Mouse (Mus musculus): ENCODE measurements around the gene Sec14l3.
"Not testable (repeated sequence)": the region's sequence is repeated elsewhere in the genome, so short reads cannot be mapped to it uniquely, and the experiment has no call there.

The Sec14l3 gene

DNA sequence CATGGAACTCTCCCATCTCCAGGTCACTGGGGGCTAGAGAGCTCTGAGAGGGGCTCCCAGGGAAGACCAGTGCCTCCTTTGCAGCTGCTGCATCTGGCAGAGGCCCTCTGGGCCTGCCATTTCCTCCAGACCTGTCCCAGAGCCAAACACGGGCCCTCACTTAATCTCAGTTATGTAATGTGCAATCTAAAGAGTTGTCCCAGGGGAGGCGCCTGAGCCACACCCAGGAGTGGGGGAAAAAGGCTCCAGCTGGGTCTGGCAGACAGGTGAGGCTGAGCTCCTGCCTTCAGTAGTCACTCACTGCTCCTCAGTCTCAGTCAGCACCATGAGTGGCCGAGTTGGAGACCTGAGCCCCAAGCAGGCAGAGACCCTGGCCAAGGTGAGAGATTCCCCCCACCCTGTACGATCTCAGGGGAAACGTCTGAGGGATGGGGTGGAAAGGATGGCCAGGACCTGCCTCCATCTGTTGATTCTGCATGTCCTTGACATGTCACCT is at the start of gene Sec14l3:
TSS of gene Sec14l3 (plus strand) at position 215 of the 496 bp plus-strand sequence.
- DNase-seq (ENCODE audit: low spot score) = no peak

DNA sequence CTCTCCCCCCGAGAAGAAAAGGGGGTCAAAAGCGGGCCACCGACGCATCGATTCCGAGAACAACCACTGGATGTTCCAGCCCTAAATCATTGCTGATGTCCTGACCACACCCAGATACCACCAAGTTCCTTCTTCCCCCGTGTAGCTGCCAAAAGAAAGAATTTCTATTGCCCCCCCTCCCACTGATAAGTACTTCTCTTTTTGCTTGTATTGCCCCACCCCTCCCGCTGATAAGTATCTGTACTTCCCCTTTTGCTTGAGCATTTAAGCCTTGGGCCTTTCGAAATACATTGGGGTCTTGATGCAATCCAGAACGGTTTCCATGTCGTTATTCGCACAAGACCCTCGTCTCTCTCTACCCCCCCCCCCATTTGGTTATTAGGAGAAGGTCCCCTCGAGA is 48.8 kb upstream of the Sec14l3 start:
- DNase-seq (ENCODE audit: low spot score) = not testable (repeated sequence)

DNA sequence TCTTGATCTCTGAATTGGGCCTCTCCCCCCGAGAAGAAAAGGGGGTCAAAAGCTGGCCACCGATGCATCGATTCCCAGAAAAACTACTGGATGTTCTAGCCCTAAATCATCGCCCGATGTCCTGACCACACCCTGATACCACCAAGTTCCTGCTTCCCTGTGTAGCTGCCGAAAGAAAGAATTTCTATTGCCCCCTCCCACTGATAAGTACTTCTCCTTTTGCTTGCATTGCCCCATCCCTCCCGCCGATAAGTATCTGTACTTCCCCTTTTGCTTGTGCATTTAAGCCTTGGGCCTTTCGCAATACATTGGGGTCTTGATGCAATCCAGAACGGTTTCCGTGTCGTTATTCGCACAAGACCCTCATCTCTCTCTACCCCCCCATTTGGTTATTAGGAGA is 42.5 kb upstream of the Sec14l3 start:
- not testable (repeated sequence) for DNase-seq (ENCODE audit: low spot score)

DNA sequence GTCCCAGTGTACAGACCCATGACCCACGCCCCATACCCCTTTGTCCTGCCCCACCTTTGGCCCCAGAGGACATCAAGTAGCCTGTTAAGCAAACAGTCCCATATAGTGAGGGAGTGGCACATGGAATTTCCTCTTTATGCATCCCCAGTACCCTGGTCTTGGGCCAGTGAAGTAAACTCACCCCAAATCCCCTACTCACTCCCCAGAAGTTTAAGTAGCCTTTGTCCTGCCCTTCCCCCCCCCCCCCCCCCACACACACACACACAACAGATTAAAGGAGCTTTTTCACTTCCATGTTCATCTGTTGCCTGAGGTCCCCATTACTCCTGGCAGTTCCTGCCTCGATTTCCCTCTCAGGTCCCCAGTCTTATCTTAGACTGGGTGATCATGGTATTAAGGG is 41.3 kb upstream of the Sec14l3 start:
- DNase-seq (ENCODE audit: low spot score) = no peak

DNA sequence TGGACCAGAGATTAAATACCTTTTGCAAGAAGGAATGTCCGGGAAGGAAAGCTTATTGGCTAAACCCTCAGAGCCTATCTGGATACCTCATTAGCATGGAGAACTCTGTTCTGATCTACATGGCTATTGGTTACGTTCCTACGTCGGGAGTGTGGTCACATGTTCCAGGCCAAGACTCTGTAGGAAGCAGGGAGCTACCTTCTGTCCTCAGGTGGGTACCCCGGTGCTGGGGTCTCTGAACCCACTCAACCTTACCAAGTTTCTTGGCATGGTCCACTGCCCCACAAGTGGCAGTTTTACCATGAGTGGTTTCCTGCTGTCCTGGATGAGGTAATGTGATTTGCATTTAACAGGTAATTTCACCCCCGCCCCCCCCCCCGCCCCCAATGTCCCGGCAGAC is 37.6 kb upstream of the Sec14l3 start:
- no peak for DNase-seq (ENCODE audit: low spot score)

DNA sequence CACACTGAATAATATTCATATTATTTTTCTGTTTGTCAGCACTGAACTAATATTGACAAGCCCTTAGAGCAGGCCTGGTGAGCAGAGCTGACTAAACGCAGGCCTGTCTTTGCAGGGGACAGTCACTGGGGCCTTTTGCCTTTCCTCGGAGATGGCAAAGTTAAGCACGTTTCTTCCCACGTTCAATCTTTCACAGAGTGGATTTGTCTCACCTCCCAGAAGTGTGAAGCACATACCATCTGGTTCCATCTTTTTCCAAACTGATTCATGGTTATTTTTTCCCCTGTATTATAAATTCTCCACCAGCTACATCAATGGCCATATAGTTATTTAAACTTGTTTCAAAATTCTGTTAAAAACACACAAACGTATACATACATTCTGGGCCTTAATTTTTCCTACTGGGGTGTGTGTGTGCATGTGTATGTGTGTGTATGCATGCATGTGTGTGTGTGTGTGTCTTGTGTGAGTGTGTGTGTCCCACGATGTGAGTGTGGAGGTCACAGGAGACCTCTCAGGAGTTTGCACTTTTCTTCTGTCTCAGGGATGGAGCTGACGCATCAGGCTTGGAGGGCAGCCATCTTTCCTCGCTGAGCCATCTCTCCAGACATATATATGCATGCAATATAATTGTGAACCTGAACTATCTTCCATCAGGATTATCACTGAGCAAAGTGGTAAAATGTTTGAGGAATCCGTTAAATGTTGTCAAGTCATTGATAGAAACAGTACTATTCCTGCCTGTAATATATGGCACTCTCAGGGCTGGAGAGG is 36.9 kb upstream of the Sec14l3 start:
- DNase-seq (ENCODE audit: low spot score) = no peak

DNA sequence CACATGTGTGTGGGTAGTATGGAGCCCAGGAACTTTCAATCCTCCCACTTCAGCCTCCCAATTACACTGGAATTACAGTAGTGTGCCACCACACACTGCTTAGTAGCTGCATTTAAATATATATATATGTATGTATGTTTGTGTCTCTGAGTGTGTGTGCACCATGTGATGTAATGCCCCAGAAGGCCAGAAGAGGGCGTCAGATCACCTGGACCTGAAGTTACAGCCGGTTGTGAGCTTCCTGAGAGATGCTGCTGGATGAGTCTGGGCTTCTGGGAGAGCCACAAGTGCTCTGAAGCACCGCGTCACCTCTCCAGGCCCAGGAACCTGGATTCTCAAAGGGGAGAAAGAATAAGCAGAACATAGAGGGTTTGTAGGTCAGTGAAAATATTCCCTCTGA is 35.3 kb upstream of the Sec14l3 start:
- no peak for DNase-seq (ENCODE audit: low spot score)

DNA sequence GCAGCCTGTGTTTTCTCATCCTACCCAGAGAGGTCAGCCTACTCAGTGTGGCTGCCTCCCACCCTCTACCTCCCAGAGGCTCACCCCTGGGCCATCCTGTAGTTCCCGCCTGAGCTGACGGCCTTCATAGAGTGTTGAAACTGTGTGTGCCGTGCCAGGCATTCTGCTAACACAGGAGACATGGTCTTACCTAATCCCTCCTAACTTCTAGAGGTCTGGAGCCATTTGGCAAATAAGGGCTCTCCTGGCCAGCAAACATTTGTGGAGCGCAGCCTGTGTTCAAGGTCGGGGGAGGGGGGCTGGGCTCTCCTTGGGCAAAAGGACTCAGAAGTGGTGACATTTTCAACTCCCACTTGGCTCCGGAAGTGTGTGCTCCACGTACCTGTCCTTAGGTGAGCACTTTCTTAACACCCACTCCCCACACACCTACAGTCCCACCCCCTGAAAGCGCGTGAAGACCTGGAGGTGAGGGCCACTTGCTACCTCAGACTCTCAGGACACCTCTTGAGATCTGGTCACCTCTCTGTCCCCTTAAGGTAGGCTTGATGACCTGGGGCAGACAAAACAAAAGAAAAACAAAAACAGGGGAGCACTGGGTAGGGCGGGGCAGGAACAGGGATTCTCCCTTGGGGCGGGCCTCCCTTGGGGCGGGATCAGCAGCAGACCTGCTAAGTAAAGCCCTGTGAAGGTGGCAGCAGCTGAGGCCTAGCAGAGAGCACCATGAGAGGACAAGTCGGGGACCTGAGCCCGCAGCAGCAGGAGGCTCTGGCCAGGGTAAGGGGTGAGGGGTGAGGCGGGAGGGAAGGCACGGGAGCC is 33.3 kb upstream of the Sec14l3 start, which contains the start of gene Sec14l4:
TSS of gene Sec14l4 (plus strand) at position 337 of the 816 bp plus-strand sequence.
- DNase-seq (ENCODE audit: low spot score) = no peak

DNA sequence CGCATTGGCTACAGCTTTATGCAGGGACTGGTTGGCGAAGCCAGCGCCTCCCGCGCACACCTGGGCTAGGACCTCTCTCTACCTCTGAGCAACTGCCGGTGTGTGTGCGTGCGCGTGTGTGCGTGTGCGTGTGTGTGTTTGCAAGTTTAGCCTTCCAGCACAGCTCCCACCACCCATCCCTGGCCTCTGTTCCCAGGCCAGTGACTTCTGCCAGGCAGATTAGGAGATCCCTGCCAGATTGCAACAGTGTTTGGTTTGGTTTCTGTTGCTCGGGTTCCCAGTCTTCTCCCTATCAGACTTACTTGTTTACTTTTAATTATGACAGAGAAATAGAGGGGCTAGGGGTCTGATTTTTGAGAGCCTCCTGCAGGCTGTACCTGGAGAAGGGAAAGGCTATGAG is 32.7 kb upstream of the Sec14l3 start:
- DNase-seq (ENCODE audit: low spot score) = no peak

DNA sequence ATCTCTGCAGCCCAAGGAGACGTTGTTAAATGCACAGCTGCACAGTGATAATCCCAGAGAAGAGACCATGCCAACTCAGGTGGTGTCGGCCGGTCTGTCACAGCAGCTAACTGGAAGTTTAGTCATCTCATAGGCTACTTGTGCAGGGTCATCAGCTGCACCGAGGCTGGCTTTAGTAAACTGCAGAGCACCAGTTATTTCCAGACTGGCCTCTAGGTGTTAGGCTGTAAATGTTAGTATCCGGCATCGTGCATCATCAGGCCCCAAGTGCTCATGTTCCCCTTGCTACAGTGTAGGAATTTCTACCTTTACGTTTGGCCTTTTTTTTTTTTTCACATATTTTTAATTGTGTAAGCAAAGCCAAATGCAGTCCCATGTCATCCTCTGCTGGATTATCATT is 31.2 kb upstream of the Sec14l3 start:
- no peak for DNase-seq (ENCODE audit: low spot score)

DNA sequence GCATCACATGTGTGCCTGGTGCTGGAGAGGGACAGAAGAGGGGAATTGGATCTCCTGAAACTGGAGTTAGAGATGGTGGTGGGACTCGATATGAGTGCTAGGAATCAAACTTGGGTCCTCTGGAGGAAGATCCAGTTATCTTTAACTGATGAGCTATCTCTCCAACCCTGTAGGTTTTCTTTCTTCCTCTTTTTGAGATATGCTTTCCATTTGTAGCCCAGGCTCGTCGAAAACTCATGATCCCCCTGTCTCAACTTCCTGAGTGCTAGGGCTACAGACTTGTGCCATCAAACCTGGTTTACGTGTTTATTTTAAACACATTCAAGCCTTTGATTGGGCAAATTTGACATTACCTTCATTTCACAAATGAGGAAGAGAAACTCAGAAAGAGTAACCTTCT is 30.5 kb upstream of the Sec14l3 start:
- DNase-seq (ENCODE audit: low spot score) = no peak

DNA sequence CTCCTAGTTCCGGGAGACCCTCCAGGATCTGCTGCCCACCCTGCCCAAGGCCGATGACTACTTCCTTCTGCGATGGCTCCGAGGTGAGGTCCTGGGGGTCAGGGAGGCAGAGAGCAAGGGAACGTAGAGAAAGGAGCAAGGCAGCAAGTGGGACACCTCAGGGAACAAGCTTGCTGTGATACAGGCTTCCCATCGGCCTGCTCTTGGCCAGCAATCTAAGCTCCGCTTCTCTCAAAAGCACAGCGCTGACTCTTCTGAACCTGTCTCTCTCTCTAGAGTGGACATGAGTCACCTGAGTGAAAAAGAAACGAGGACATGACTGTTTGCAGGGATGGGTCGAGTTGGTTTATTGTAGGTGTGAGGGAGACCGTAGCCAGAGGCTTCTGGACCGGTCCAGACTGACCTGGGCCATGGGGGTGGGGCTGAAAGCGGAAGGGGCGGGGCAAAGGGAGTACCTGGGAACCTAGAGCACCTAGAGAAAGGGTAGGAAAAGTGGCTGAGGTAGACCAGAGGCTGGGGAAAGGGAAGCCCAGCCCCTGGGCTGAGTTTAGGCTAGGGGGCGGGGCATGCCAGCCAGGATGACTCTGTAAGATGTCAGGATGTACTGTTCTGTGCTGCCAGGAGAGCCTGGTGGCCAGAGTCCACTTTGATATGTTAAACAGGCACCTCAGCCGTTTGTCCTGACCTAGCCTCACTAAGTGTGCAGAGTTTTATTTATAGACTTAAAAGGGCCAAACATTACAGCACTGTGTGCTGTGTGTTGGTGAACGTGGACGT is 29.3 kb upstream of the Sec14l3 start:
- DNase-seq (ENCODE audit: low spot score) = no peak

DNA sequence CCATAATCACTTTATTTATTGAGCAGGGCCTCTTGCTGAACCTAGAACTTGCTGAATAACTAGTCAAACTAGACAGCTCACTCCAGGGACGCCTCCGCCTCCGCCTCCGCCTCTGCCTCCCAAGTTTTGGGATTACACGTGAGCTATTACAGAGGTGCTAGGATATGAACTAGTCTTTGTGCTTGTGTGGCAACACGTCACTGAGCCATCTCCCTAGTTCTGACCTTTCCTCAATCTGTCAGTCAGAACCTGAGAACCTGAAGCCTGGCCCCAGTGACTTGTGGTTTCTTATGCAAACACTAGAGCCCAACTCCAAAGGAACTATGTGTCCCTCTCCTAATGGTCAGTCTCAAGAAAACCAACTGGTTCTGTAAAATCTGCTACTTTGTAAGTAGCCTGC is 28.7 kb upstream of the Sec14l3 start:
- DNase-seq (ENCODE audit: low spot score) = no peak

DNA sequence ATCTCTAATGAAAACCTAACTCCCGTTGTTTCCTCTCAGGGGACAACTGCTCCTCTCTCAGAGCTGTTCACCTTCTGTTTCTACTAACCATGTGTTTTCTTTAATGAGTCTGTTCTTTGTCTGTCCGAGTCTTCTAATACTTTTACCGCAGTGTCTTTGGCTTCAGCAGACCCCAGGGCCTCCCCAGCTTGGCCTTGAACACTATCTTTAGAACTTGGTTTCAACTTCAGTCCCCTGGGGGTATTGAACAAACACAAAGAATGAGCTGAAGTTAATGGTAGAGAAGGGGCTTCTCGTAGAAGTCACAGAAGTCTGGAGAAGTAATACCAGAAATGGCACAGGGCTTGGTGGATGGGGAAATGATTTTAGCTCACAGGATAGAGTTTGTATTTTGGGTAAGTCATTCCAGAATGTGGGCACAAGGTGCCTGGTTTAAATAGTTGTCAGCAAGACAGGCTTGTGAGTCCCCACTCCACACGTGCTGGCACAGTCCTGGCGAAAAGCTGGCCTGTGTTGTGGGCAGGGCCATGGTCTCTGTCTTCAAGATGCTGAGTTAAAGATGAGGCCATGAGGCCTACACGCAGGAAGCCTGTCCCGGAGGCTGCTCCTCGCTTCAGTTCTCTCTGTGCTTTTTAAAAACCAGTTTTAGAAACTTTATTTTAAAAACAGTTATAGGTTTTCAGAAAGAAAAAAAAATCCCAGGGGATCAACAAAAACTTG is 28.1 kb upstream of the Sec14l3 start:
- DNase-seq (ENCODE audit: low spot score) = no peak

DNA sequence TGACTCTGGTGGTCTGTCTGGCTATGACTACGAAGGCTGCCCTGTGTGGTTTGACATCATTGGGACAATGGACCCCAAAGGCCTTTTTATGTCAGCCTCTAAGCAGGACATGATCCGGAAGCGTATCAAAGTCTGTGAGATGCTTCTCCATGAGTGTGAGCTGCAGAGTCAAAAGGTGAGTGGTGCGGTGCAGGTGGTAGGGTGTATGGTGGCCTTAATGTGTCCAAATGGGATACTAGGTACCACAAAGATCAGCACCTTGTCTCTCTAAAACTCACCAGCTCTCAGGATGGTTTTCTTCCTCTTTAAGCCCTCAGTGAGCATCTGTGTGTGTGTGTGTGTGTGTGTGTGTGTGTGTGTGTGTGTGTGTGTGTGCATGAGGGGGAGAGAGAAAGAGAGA is 24.7 kb upstream of the Sec14l3 start:
- no peak for DNase-seq (ENCODE audit: low spot score)

DNA sequence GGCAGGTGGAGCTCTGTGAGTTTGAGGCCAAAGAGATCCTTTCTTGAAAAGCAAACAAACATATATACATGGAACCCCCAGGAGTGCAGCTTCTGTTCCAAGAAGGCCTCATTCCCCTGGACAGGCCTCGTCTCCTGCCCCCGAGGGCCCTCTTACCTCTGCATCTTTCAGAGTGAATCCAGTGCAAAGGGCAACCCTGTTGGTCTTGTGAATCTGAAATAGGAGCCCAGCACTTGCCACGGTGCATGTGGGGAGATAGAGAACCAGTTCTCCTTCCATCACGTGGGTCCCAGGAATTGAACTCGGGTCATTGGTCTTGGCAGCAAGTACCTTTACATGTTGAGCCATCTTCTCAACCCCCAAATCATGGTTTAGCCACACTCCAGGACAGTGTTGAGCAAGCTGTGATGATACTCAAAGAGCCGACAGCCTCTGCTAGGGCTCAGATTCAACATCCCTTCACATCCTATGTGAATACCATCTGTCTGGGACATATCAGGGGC is 23.5 kb upstream of the Sec14l3 start:
- no peak for DNase-seq (ENCODE audit: low spot score)

DNA sequence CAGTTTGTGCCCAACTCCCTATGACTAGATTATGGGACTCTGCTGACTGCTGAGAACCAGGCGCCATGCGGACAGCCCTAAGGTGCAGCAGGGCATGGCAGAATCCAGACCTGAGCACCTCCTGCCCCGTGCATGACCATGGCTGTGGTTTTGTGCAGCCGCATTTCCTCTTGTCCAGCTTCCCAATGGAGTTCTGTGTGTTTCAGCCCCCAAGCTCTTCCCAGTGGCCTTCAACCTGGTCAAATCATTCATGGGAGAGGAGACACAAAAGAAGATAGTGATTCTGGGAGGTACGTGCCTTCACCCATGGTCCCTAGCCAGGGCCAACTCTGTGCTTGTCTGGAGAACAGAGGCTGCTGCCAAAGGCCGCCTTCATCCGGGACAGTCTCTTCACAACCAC is 21.6 kb upstream of the Sec14l3 start:
- DNase-seq (ENCODE audit: low spot score) = no peak

DNA sequence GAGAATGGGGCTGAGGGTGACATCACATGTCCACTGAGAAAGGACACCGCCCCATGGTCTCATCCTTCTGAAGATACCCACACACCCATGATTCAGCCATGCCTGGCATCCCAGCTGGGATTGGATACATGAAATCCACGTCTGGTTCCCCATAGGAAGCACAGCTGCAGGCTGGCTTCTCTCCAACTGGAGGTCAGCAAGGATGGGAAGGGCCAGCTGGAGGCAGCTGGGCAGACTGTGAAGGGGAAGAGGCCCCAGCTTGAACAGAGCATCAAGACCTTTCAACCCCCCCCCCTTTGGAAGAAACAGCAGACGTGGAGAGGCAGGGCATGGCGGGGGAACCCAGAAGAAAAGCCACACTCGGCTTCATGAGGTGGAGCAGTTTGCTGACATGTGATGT is 18.1 kb upstream of the Sec14l3 start:
- DNase-seq (ENCODE audit: low spot score) = no peak

DNA sequence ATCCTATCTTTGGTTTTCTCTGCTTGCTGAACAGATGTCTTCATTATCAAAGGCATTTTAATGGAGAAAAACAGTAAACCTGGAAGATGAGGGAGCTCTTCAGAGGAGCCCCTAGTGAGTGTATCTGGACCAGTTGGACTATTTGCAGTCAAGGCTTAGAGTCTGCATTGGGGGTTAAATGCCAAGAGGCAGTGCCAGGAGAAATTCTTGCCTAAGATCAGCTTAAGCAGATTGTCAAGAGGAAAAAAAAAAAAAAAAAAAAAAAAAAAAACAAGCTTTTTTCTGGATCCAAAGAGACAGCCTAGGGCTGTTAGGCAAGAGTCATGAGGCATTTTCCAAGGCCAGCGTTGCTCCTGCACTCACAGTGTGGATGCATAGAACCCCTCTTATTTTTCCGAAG is 16.9 kb upstream of the Sec14l3 start:
- no peak for DNase-seq (ENCODE audit: low spot score)

DNA sequence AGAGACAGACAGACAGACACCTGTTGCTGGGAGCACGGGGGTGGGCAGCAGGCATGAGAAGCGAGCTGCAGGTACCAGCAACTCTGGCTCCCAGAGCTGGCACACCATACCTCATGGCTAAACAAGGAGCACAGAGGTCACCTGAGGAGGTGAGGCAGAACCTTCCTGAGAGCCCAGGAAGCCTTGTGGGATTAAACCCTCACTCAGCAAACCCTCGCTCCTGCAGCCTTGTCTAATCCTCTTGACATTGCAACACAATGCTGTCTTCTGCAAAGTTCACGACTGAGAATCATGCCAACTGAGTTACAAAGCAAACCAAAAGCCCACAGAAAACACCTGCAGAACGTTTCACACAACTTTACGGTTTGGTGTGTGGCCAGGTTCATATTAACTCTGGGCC is 16.2 kb upstream of the Sec14l3 start:
- no peak for DNase-seq (ENCODE audit: low spot score)

DNA sequence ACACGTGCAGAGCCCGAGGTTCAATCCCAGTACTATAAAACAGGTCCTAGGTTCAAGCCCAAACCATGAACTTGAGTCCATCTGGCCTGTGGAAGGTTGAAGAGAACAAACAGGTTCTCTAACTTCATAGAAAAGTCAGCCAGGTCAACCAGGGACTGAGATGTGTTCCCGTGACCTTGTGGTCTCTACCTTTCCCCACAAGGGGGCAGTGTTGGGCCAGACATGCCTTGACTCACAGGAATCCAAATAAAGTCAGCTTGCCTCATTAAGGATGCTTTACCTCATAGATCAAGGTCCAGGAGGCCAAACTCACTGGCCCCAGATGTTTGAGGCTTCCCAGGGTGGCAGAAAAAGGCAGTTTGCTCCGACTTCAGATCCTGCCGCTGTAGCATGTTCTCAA is 11.1 kb upstream of the Sec14l3 start:
- peak; percentile 36 for DNase-seq (ENCODE audit: low spot score)

Measured in testis, postnatal 14 days (tissue).